Mouse (Mus musculus) CH12.LX (cell line): ENCODE data around the gene Ski. TPM values are rescaled to one million over a fixed set of nuclear protein-coding genes. Genes with fewer than 3 reads are reported as not detected.
A peak's percentile ranks its signal among the peaks of the same experiment; 100 is the strongest.

Experiments
- DNase-seq: peaks from one replicate; pipeline ENCODE4 v3.0.0-alpha.2; 2013; ENCODE audit errors: extremely low read depth
- H3K27ac ChIP-seq: 2 replicates; pipeline ENCODE4 v1.5.1; 2012; ENCODE audit warnings: low read depth, mild to moderate bottlenecking, control low read depth, moderate library complexity; ENCODE audit not compliant: insufficient read depth
- H3K27me3 ChIP-seq: replicated peaks from 2 replicates; pipeline ENCODE3; 2012; ENCODE audit warnings: inconsistent platforms
- H3K36me3 ChIP-seq, 2 experiments: replicated peaks in 1 of 2; 2 replicates each; pipeline versions ENCODE3 to v1.6.1; 2012; ENCODE audit warnings: inconsistent platforms in 1 of 2, low read length in 1 of 2, mild to moderate bottlenecking in 1 of 2, mixed read lengths in 1 of 2, moderate library complexity in 1 of 2; ENCODE audit not compliant: control insufficient read depth in 1 of 2, insufficient read depth in 1 of 2
- H3K4me1 ChIP-seq, 2 experiments: 2 replicates each; pipeline ENCODE4 v1.6.1; 2012; ENCODE audit warnings: inconsistent platforms in 1 of 2, moderate library complexity in 1 of 2; ENCODE audit not compliant: insufficient read depth in 2 of 2, control insufficient read depth in 1 of 2
- H3K4me2 ChIP-seq: 2 replicates; pipeline ENCODE4 v1.6.1; 2012; ENCODE audit warnings: low read depth, mild to moderate bottlenecking, control low read depth; ENCODE audit not compliant: poor library complexity, insufficient read depth, severe bottlenecking
- H3K4me3 ChIP-seq, 3 experiments: fragments of 150-350 bp in 1 of 3; sonication (generic) in 1 of 3; replicated peaks in 1 of 3; 2 replicates each; pipeline versions ENCODE3 to v1.5.1; 2011 to 2012; ENCODE audit warnings: low read depth in 2 of 3, low read length in 2 of 3, mild to moderate bottlenecking in 2 of 3, moderate library complexity in 2 of 3, control low read depth in 1 of 3, improper control_type of control experiment in 1 of 3, inconsistent platforms in 1 of 3, mixed read lengths in 1 of 3; ENCODE audit not compliant: poor library complexity in 1 of 3
- H3K79me2 ChIP-seq: replicated peaks from 2 replicates; pipeline ENCODE4 v1.6.1; 2012; ENCODE audit warnings: mild to moderate bottlenecking, moderate library complexity; ENCODE audit not compliant: control insufficient read depth, poor library complexity, insufficient read depth, severe bottlenecking; ENCODE audit errors: extremely low read depth
- H3K9ac ChIP-seq: 2 replicates; pipeline ENCODE4 v1.6.1; 2012; ENCODE audit warnings: low read depth, mild to moderate bottlenecking, control low read depth, moderate library complexity; ENCODE audit not compliant: insufficient read depth
- H3K9me3 ChIP-seq: replicated peaks from 2 replicates; pipeline ENCODE3; 2012; ENCODE audit warnings: low read length, inconsistent platforms, mixed read lengths
- BHLHE40 ChIP-seq: IDR thresholded peaks from 2 replicates; pipeline ENCODE4 v1.6.1; 2011; ENCODE audit warnings: mild to moderate bottlenecking, low read depth, low read length, improper control_type of control experiment
- CHD1 ChIP-seq: IDR thresholded peaks from 2 replicates; pipeline ENCODE4 v1.6.1; 2012; ENCODE audit warnings: low read depth, low read length, improper control_type of control experiment, inconsistent platforms
- CHD2 ChIP-seq: IDR thresholded peaks from 2 replicates; pipeline ENCODE4 v1.6.1; 2011; ENCODE audit warnings: low read length, improper control_type of control experiment
- CTCF ChIP-seq, 2 experiments: IDR thresholded peaks in 1 of 2; conservative IDR thresholded peaks in 1 of 2; 2 replicates each; pipeline ENCODE4 v1.5.1; 2011 to 2012; ENCODE audit warnings: low read depth in 2 of 2, low read length in 2 of 2, improper control_type of control experiment in 1 of 2, inconsistent platforms in 1 of 2, mild to moderate bottlenecking in 1 of 2, moderate library complexity in 1 of 2
- E2F4 ChIP-seq: IDR thresholded peaks from 2 replicates; pipeline ENCODE4 v1.6.1; 2011; ENCODE audit warnings: low read depth, low read length, improper control_type of control experiment; ENCODE audit not compliant: insufficient replicate concordance
- ELF1 ChIP-seq: IDR thresholded peaks from 2 replicates; pipeline ENCODE4 v1.6.1; 2014; ENCODE audit warnings: low read depth, mild to moderate bottlenecking, inconsistent platforms, low read length, improper control_type of control experiment
- EP300 ChIP-seq: IDR thresholded peaks from 2 replicates; pipeline ENCODE4 v1.6.1; 2011; ENCODE audit warnings: low read length, improper control_type of control experiment
- ETS1 ChIP-seq: conservative IDR thresholded peaks from 2 replicates; pipeline ENCODE4 v1.6.1; 2012; ENCODE audit warnings: low read depth, mild to moderate bottlenecking, inconsistent platforms, low read length, improper control_type of control experiment, moderate library complexity
- GABPA ChIP-seq: IDR thresholded peaks from 2 replicates; pipeline ENCODE4 v1.6.1; 2012; ENCODE audit warnings: low read depth, low read length, improper control_type of control experiment, inconsistent platforms; ENCODE audit not compliant: insufficient replicate concordance
- HCFC1 ChIP-seq: IDR thresholded peaks from 2 replicates; pipeline ENCODE4 v1.6.1; 2012; ENCODE audit warnings: low read depth, mild to moderate bottlenecking, inconsistent platforms, low read length, improper control_type of control experiment
- IRF4 ChIP-seq: IDR thresholded peaks from 2 replicates; pipeline ENCODE4 v1.6.1; 2014; ENCODE audit warnings: low read depth, mild to moderate bottlenecking, inconsistent platforms, low read length, improper control_type of control experiment
- JUN ChIP-seq: IDR thresholded peaks from 2 replicates; pipeline ENCODE4 v1.6.1; 2011; ENCODE audit warnings: low read depth, mild to moderate bottlenecking, low read length, improper control_type of control experiment, moderate library complexity; ENCODE audit not compliant: insufficient read depth
- JUND ChIP-seq: conservative IDR thresholded peaks from 2 replicates; pipeline ENCODE4 v1.6.1; 2011; ENCODE audit warnings: low read depth, low read length, improper control_type of control experiment
- KAT2A ChIP-seq: IDR thresholded peaks from 2 replicates; pipeline ENCODE4 v1.6.1; 2012; ENCODE audit warnings: low read length, improper control_type of control experiment, inconsistent platforms; ENCODE audit not compliant: insufficient replicate concordance
- MAFK ChIP-seq: IDR thresholded peaks from 2 replicates; pipeline ENCODE4 v1.6.1; 2011; ENCODE audit warnings: low read length, improper control_type of control experiment; ENCODE audit not compliant: insufficient replicate concordance
- MAX ChIP-seq: IDR thresholded peaks from 2 replicates; pipeline ENCODE4 v1.6.1; 2011; ENCODE audit warnings: low read length, improper control_type of control experiment
- MAZ ChIP-seq: IDR thresholded peaks from 2 replicates; pipeline ENCODE4 v1.6.1; 2012; ENCODE audit warnings: low read depth, mild to moderate bottlenecking, inconsistent platforms, low read length, improper control_type of control experiment, moderate library complexity
- MEF2A ChIP-seq: IDR thresholded peaks from 2 replicates; pipeline ENCODE4 v1.6.1; 2014; ENCODE audit warnings: low read depth, mild to moderate bottlenecking, inconsistent platforms, low read length, improper control_type of control experiment, borderline replicate concordance
- MXI1 ChIP-seq: IDR thresholded peaks from 2 replicates; pipeline ENCODE4 v1.6.1; 2011; ENCODE audit warnings: mild to moderate bottlenecking, low read depth, low read length, improper control_type of control experiment
- MYC ChIP-seq: IDR thresholded peaks from 2 replicates; pipeline ENCODE4 v1.6.1; 2011; ENCODE audit warnings: low read depth, mild to moderate bottlenecking, improper control_type of control experiment, low read length
- NELFE ChIP-seq: IDR thresholded peaks from 2 replicates; pipeline ENCODE4 v1.6.1; 2011; ENCODE audit warnings: low read depth, low read length, improper control_type of control experiment
- NRF1 ChIP-seq: IDR thresholded peaks from 2 replicates; pipeline ENCODE4 v1.6.1; 2014; ENCODE audit warnings: low read depth, mild to moderate bottlenecking, inconsistent platforms, low read length, improper control_type of control experiment, moderate library complexity
- PAX5 ChIP-seq: IDR thresholded peaks from 2 replicates; pipeline ENCODE4 v1.6.1; 2012; ENCODE audit warnings: low read length, inconsistent platforms, mixed read lengths
- POLR2A ChIP-seq: IDR thresholded peaks from 2 replicates; pipeline ENCODE4 v1.6.1; 2011; ENCODE audit warnings: low read depth, mild to moderate bottlenecking, improper control_type of control experiment, low read length
- POLR2AphosphoS2 ChIP-seq: IDR thresholded peaks from 2 replicates; pipeline ENCODE4 v1.6.1; 2011; ENCODE audit warnings: low read depth, low read length, improper control_type of control experiment
- RAD21 ChIP-seq: IDR thresholded peaks from 2 replicates; pipeline ENCODE4 v1.6.1; 2011; ENCODE audit warnings: low read depth, mild to moderate bottlenecking, low read length, improper control_type of control experiment, moderate library complexity
- RCOR1 ChIP-seq: conservative IDR thresholded peaks from 2 replicates; pipeline ENCODE4 v1.6.1; 2012; ENCODE audit warnings: low read depth, mild to moderate bottlenecking, inconsistent platforms, low read length, improper control_type of control experiment
- SIN3A ChIP-seq: IDR thresholded peaks from 2 replicates; pipeline ENCODE4 v1.6.1; 2012; ENCODE audit warnings: low read length, improper control_type of control experiment, inconsistent platforms
- SMC3 ChIP-seq: IDR thresholded peaks from 2 replicates; pipeline ENCODE4 v1.6.1; 2011; ENCODE audit warnings: low read depth, low read length, improper control_type of control experiment
- TBP ChIP-seq: conservative IDR thresholded peaks from 2 replicates; pipeline ENCODE4 v1.6.1; 2011; ENCODE audit warnings: low read depth, low read length, improper control_type of control experiment
- TCF12 ChIP-seq: IDR thresholded peaks from 2 replicates; pipeline ENCODE4 v1.6.1; 2014; ENCODE audit warnings: low read depth, mild to moderate bottlenecking, inconsistent platforms, low read length, improper control_type of control experiment
- UBTF ChIP-seq: IDR thresholded peaks from 2 replicates; pipeline ENCODE4 v1.6.1; 2012; ENCODE audit warnings: low read depth, mild to moderate bottlenecking, inconsistent platforms, low read length, improper control_type of control experiment, moderate library complexity
- USF1 ChIP-seq: IDR thresholded peaks from 2 replicates; pipeline ENCODE4 v1.6.1; 2014; ENCODE audit warnings: low read depth, mild to moderate bottlenecking, inconsistent platforms, low read length, improper control_type of control experiment
- USF2 ChIP-seq: conservative IDR thresholded peaks from 2 replicates; pipeline ENCODE4 v1.6.1; 2011; ENCODE audit warnings: low read depth, low read length, improper control_type of control experiment
- ZC3H11A ChIP-seq: IDR thresholded peaks from 2 replicates; pipeline ENCODE4 v1.6.1; 2012; ENCODE audit warnings: low read depth, mild to moderate bottlenecking, inconsistent platforms, low read length, improper control_type of control experiment
- ZKSCAN1 ChIP-seq: IDR thresholded peaks from 2 replicates; pipeline ENCODE4 v1.6.1; 2012; ENCODE audit warnings: low read depth, inconsistent platforms, low read length, improper control_type of control experiment, borderline replicate concordance
- ZMIZ1 ChIP-seq: IDR thresholded peaks from 2 replicates; pipeline ENCODE4 v1.6.1; 2012; ENCODE audit warnings: low read depth, mild to moderate bottlenecking, inconsistent platforms, low read length, improper control_type of control experiment
- ZNF384 ChIP-seq: IDR thresholded peaks from 2 replicates; pipeline ENCODE4 v1.6.1; 2012; ENCODE audit warnings: low read depth, low read length, improper control_type of control experiment, inconsistent platforms
- dilution Hi-C: fragments of 300-500 bp; cut with MboI; formaldehyde crosslinking; loops from 2 replicates; pipeline ENCODE4 v1.14.3; 2020; ENCODE audit warnings: low sequenced_read_pairs; ENCODE audit not compliant: extremely low pct_unique_long_range_greater_than_20kb, extremely low pct_ligation_motif_present
- in situ Hi-C: fragments of 300-500 bp; cut with MboI; formaldehyde crosslinking; loops from 3 replicates; pipeline ENCODE4 v1.14.3; 2019; ENCODE audit warnings: low sequenced_read_pairs, low pct_ligation_motif_present, low pct_unique_long_range_greater_than_20kb, mixed read lengths
- polyA plus RNA-seq: library from polyadenylated mRNA; unstranded; fragments of >175 nt; gene quantifications from 2 replicates; pipeline ENCODE4 v1.2.1, GENCODE M21; 2012; ENCODE audit warnings: low read depth; ENCODE audit not compliant: insufficient read length
- total RNA-seq, 2 experiments: library from RNA; depleted of rRNA; stranded (reverse); fragments of 300-350 nt in 1 of 2; fragments of >200 nt in 1 of 2; gene quantifications; 2 replicates each; pipeline ENCODE4 v1.2.3; 2012 to 2014

Gene Ski
- total and polyA plus RNA-seq, 3 experiments: 4.1 to 17.9 (median 10.1) TPM

GRCm38 (mm10) chr4:155163320-155163651, 59.1 kb downstream of the Ski start:
- dilution Hi-C loops (no loop called here), in situ Hi-C loops (loop anchor here (5.0 kb wide), 1 partner anchor 69 kb away; no protein-coding TSS in a partner anchor)
- Histone ChIP-seq H3K4me3 (peak overlapping the region in 2 of 3 experiments; percentile 10 to 16), H3K27ac (peak overlapping the region; percentile 99), H3K79me2 (peaks cover 44% of the 10 kb centered on the region), H3K27me3 (no peaks in the 10 kb centered on the region), H3K9me3 (peaks cover 7% of the 10 kb centered on the region), H3K4me1 (peaks cover 29 to 95% of the 10 kb centered on the region in 2 experiments), H3K4me2 (peak overlapping the region; percentile 82), H3K9ac (peak overlapping the region; percentile 29; the same call in 1 of the 2 replicates), H3K36me3 (peaks cover 16 to 43% of the 10 kb centered on the region in 2 experiments)
- peak; percentile 80 for DNase-seq
- TF ChIP-seq JUN: no peak
- TF ChIP-seq MEF2A: peak; percentile 75; the same call in 1 of the 2 replicates
- TF ChIP-seq GABPA: no peak
- 0 out of 2 replicates have a peak, but pooled peaks have one; percentile 20 for TF ChIP-seq KAT2A
- peak; percentile 87 for TF ChIP-seq EP300
- no peak for TF ChIP-seq CHD1
- no peak for TF ChIP-seq JUND
- TF ChIP-seq USF1: no peak
- TF ChIP-seq CHD2: peak; percentile 89
- peak; percentile 60 for TF ChIP-seq ELF1
- no peak; the same call in 1 of the 2 replicates for TF ChIP-seq RAD21
- TF ChIP-seq CTCF (conservative IDR thresholded peaks at IDR 0.05 in 1 of 2, IDR thresholded peaks at IDR 0.05 in 1 of 2; ENCODE audit: low read depth in 2 of 2, low read length in 2 of 2): no peak
- no peak for TF ChIP-seq PAX5
- TF ChIP-seq RCOR1: 0 out of 2 replicates have a peak, but pooled peaks have one; percentile 26
- TF ChIP-seq TCF12: peak; percentile 99
- TF ChIP-seq UBTF: no peak
- TF ChIP-seq ZC3H11A: no peak
- TF ChIP-seq POLR2AphosphoS2: 0 out of 2 replicates have a peak, but pooled peaks have one; percentile 32
- no peak for TF ChIP-seq POLR2A
- TF ChIP-seq ZKSCAN1: no peak
- peak; percentile 20 for TF ChIP-seq SIN3A
- peak; percentile 81; the same call in 1 of the 2 replicates for TF ChIP-seq MAZ
- no peak for TF ChIP-seq ZNF384
- 0 out of 2 replicates have a peak, but pooled peaks have one; percentile 32 for TF ChIP-seq ZMIZ1
- peak; percentile 61 for TF ChIP-seq BHLHE40
- TF ChIP-seq IRF4: peak; percentile 78
- TF ChIP-seq E2F4: no peak
- TF ChIP-seq TBP: no peak
- TF ChIP-seq MAX: peak; percentile 22; the same call in 1 of the 2 replicates
- TF ChIP-seq HCFC1: no peak; the same call in 1 of the 2 replicates
- no peak for TF ChIP-seq NELFE
- peak; percentile 68; the same call in 1 of the 2 replicates for TF ChIP-seq MAFK
- no peak for TF ChIP-seq USF2
- TF ChIP-seq ETS1: peak; percentile 87
- 0 out of 2 replicates have a peak, but pooled peaks have one; percentile 49 for TF ChIP-seq MYC
- no peak for TF ChIP-seq SMC3
- TF ChIP-seq MXI1: peak; percentile 25; the same call in 1 of the 2 replicates
- no peak for TF ChIP-seq NRF1
